In the genomic region with DNA sequence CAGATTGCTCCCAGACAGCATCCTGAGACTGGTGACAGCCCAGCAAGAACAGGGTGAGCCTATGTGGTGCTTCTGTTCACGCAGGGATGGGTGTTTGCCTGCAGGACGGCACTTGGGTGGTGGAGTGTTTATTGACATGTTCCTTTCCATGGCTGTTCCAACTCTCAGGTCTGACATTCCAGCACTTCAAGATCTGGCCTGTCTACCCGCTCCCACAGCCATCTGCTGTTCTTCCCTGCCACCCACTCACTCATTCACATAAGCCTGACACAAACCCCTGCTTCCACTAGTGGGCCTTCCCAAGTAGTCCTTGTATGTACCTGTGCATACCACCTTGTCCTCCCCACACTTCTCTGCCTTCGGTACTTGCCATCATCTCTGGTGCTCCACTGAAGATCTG, we compare ENCODE assay signal across 20 mouse cellular contexts. TPM values are rescaled to one million over a fixed set of nuclear protein-coding genes. Genes with fewer than 3 reads are reported as not detected.
DNase-seq lines count a peak whose midpoint lies in the region; ATAC-seq and TF ChIP-seq lines count a peak whose summit lies in the region.
"Had no signal": no experiment of that assay in that cellular context is flagged by ENCODE, and none has a peak within 500 bp of the region (broad histone marks: within the 10 kb centered on the region; RNA-seq: fewer than 3 reads in every experiment).

No protein-coding gene starts in this region.

- ATAC-seq in frontal cortex, adult (ENCODE audit: low TSS enrichment), result peak; percentile 70
- ATAC-seq in heart, embryonic 15.5 days (replicated peaks; ENCODE audit: insufficient number of reproducible peaks, insufficient read depth, low FRiP score, low read depth), result no peak
- ATAC-seq: intestine, embryonic 15.5 days had no signal

- no peak overlapping the region for H3K4me2 ChIP-seq in heart, embryonic 15.5 days
- H3K4me2 ChIP-seq: hindbrain, embryonic 14.5 days; intestine, embryonic 15.5 days; liver, embryonic 15.5 days; neural tube, embryonic 12.5 days had no signal

- no peaks in the 10 kb centered on the region for H3K9me3 ChIP-seq in heart, embryonic 15.5 days (replicated peaks)
- H3K9me3 ChIP-seq: forebrain, embryonic 10.5 days; G1E; intestine, embryonic 15.5 days; liver, embryonic 15.5 days; midbrain, embryonic 10.5 days; neural tube, embryonic 12.5 days had no signal

- H3K27me3 ChIP-seq in heart, embryonic 15.5 days, result no peaks in the 10 kb centered on the region
- H3K27me3 ChIP-seq in heart, adult 2 months (ENCODE audit: control insufficient read depth, insufficient read depth, low read length), result no peaks in the 10 kb centered on the region
- H3K27me3 ChIP-seq: intestine, embryonic 15.5 days; liver, embryonic 15.5 days; neural tube, embryonic 12.5 days had no signal

- TF ChIP-seq POLR2A in heart, adult 2 months (IDR thresholded peaks at IDR 0.05; ENCODE audit: insufficient read depth, low read depth, low read length), result no peak

- no peak for DNase-seq in frontal cortex, postnatal 25 days (ENCODE audit: low spot score in 2 of 2)
- no peak for DNase-seq in heart, adult 2 months
- peak; percentile 34 to 83 for DNase-seq in left cerebral cortex, postnatal 25 days (ENCODE audit: low spot score in 2 of 2)
- DNase-seq in left cerebral cortex, postnatal 4 days, result no peak
- peak; percentile 76 for DNase-seq in layer of hippocampus, adult 9-11 months
- DNase-seq in cerebellum, postnatal 25 days, result no peak
- DNase-seq: cerebellum, adult 9-11 months; lung, postnatal 10 days; thymus, postnatal 4 days had no signal

- peaks cover 36% of the 10 kb centered on the region for H3K36me3 ChIP-seq in heart, embryonic 15.5 days
- H3K36me3 ChIP-seq in heart, adult 2 months (ENCODE audit: control insufficient read depth, insufficient read depth, low read length), result peaks cover 10% of the 10 kb centered on the region; the same call in 1 of the 2 replicates

- peaks cover 57% of the 10 kb centered on the region for H3K4me1 ChIP-seq in heart, embryonic 15.5 days (replicated peaks)
- peaks cover 24% of the 10 kb centered on the region for H3K4me1 ChIP-seq in heart, adult 2 months (ENCODE audit: control insufficient read depth, insufficient read depth, low read length)

- no peak for TF ChIP-seq EP300 in heart, adult 2 months (IDR thresholded peaks at IDR 0.05; ENCODE audit: insufficient read depth, low read depth, low read length)

- TF ChIP-seq CTCF in heart, adult 2 months (IDR thresholded peaks at IDR 0.05), result no peak

- WGBS in heart, embryonic 15.5 days, result 47% methylated on average over 4 of the region's 4 CpGs
- 67% methylated on average over 4 of the region's 4 CpGs for WGBS in heart, adult 2 months

- no peak overlapping the region for H3K9ac ChIP-seq in heart, embryonic 15.5 days
- no peak overlapping the region for H3K9ac ChIP-seq in heart, adult 2 months (ENCODE audit: low read depth, low read length)
- H3K9ac ChIP-seq: hindbrain, embryonic 14.5 days; intestine, embryonic 15.5 days; liver, embryonic 15.5 days; neural tube, embryonic 12.5 days had no signal

- intact Hi-C loops in heart, adult 2 months (cut with DNase I), result no loop called here
- intact Hi-C loops in left cerebral cortex, postnatal 25 days (cut with DNase I), result no loop called here
- intact Hi-C loops in left cerebral cortex, postnatal 4 days (cut with DNase I), result loop anchor here (10.0 kb wide), 1 partner anchor 222 kb away; no protein-coding TSS in a partner anchor

- H3K4me3 ChIP-seq in heart, embryonic 15.5 days, result no peak overlapping the region
- H3K4me3 ChIP-seq in heart, adult 2 months, result no peak overlapping the region
- H3K4me3 ChIP-seq: forebrain, embryonic 10.5 days; intestine, embryonic 15.5 days; liver, embryonic 15.5 days; midbrain, embryonic 10.5 days; neural tube, embryonic 12.5 days had no signal

- no peaks in the 10 kb centered on the region for H3K79me2 ChIP-seq in heart, adult 2 months (replicated peaks; ENCODE audit: control insufficient read depth, insufficient read depth, low read length)

- peak overlapping the region; percentile 4; the same call in 1 of the 2 replicates for H3K27ac ChIP-seq in heart, embryonic 15.5 days
- no peak overlapping the region for H3K27ac ChIP-seq in heart, adult 2 months
- H3K27ac ChIP-seq: forebrain, embryonic 10.5 days; hindbrain, embryonic 14.5 days; intestine, embryonic 15.5 days; liver, embryonic 15.5 days; midbrain, embryonic 10.5 days; neural tube, embryonic 12.5 days had no signal

RNA-seq across cellular contexts. Expression of a gene that starts 31.3 kb away (rescaled TPM):
- 44.8 and 45.1 TPM in 2 replicates for polyA plus RNA-seq in heart, embryonic 15.5 days (2015; fragmentation: Nextera tagmentation; extraction: Ambion mirVana)
- total RNA-seq in heart, adult 2 months (2021), result 10 to 100 TPM; 21.4 to 23.2 TPM
- 15.7 and 17.6 TPM in 2 replicates for polyA plus RNA-seq in heart, adult 2 months (2012; rRNA removed)
- total RNA-seq in left cerebral cortex, postnatal 25 days (2021), result 10 to 100 TPM; 56.4 to 59.5 TPM
- 10 to 100 TPM; 66.8 to 68.7 TPM for total RNA-seq in left cerebral cortex, postnatal 4 days (2021)

RNA-seq across cellular contexts. Expression of a gene that starts 47.2 kb away (rescaled TPM):
- polyA plus RNA-seq in heart, embryonic 15.5 days (2015; fragmentation: Nextera tagmentation; extraction: Ambion mirVana), result 0.93 and 1.4 TPM in 2 replicates
- under 1 TPM; 0.21 to 0.36 TPM for total RNA-seq in heart, adult 2 months (2021)
- polyA plus RNA-seq in heart, adult 2 months (2012; rRNA removed), result 0.79 and 1.5 TPM in 2 replicates
- total RNA-seq in left cerebral cortex, postnatal 25 days (2021), result under 1 TPM; 0.44 to 0.48 TPM
- under 1 TPM; 0.52 to 0.64 TPM for total RNA-seq in left cerebral cortex, postnatal 4 days (2021)
- total RNA-seq: granulocyte monocyte progenitor cell, adult 5-6 weeks; monocyte, adult 5-6 weeks had no signal

Comparison
In these comparisons a context has a peak if more than half of its experiments do, and no peak if none do; other contexts are left out.
1. DNase-seq: peak in left cerebral cortex, postnatal 25 days (2 of 2) and layer of hippocampus, adult 9-11 months (single experiment); none in frontal cortex, postnatal 25 days (0 of 2), heart, adult 2 months (0 of 2), left cerebral cortex, postnatal 4 days (single experiment) and cerebellum, postnatal 25 days (0 of 2).